Mouse (Mus musculus) Patski (cell line): ENCODE results near the gene Rnf25. TPM values are rescaled to one million over a fixed set of nuclear protein-coding genes. Genes with fewer than 3 reads are reported as not detected.
A peak's percentile ranks its signal among the peaks of the same experiment; 100 is the strongest.

Source experiments
- ATAC-seq: fragments of 100-300 bp; one replicate; pipeline ENCODE4 v1.8.0; 2021
- CTCF ChIA-PET: fragments of 350-600 bp; sonication (Branson Sonifier 250); formaldehyde crosslinking; loops from one replicate; lab custom pipeline; 2022; ENCODE audit warnings: inconsistent platforms; lab: Charles Lee
- POLR2A ChIA-PET: fragments of 350-600 bp; sonication (Branson Sonifier 250); formaldehyde crosslinking; loops from one replicate; lab custom pipeline; 2022; ENCODE audit warnings: antibody characterized with exemption, inconsistent platforms; lab: Charles Lee
- DNase-seq: peaks from one replicate; pipeline ENCODE4 v3.0.0-alpha.2; 2011; ENCODE audit warnings: low read depth, low spot score
- H3K27me3 ChIP-seq: fragments of 371-371 bp; one replicate; pipeline ENCODE4 v1.5.1; 2021
- CTCF ChIP-seq: fragments of 100-300 bp; IDR thresholded peaks from one replicate; pipeline ENCODE4 v1.5.1; 2021
- in situ Hi-C: fragments of 300-500 bp; cut with MboI; formaldehyde crosslinking; loops from 3 replicates; pipeline ENCODE4 v1.11.1; 2018; ENCODE audit warnings: low pct_unique_long_range_greater_than_20kb, mixed read lengths
- polyA plus RNA-seq: library from polyadenylated mRNA; unstranded; gene quantifications from one replicate; pipeline ENCODE4 v1.2.3, GENCODE M21; 2021

Gene Rnf25
- polyA plus RNA-seq, result 60.1 TPM

- DNase-seq, result peak; percentile 30
- in situ Hi-C loops, result no loop called here
- POLR2A ChIA-PET, result interaction anchor here (0.7 to 1.8 kb wide), 6 partner anchors 12 to 63 kb away, joined by 3 to 9 read pairs (median 4); partner anchors contain the start of genes Bcs1l and Zfp142
- CTCF ChIA-PET, result no interaction called here
- peak; percentile 92 for ATAC-seq
- H3K27me3 ChIP-seq, result no peaks in the 10 kb centered on the region
- TF ChIP-seq CTCF, result no peak
Observed at GRCm38 (mm10) chr1:74601267-74601962, at the start of gene Rnf25, which contains the start of gene Stk36. TSS of gene Rnf25 (minus strand) at chr1:74601397. TSS of gene Stk36 (plus strand) at chr1:74601445.

DNA sequence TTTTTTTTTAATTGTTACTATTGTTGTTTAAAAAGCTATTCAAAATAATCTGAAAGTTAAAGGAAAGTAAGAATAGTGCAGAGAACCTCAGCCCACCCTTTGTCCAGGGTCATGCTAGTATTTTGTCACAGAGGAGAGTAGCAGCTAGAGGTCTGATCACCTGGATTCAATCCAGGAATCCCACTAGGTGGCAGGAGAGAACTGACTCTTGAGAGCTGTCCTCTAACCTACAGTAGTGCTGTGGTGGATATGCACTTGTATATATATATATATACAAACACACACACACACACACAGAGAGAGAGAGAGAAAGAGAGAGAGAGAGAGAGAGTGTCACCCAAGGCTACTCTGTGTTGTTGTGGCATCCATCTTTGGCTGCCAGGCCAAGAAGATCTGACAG is 42.7 kb upstream of the Rnf25 start:
- no peak for ATAC-seq
- POLR2A ChIA-PET, result no interaction called here
- CTCF ChIA-PET, result interaction anchor here (0.7 to 2.2 kb wide), 12 partner anchors 9 to 117 kb away, joined by 3 to 9 read pairs (median 4); no protein-coding TSS in a partner anchor
- H3K27me3 ChIP-seq, result no peaks in the 10 kb centered on the region
- TF ChIP-seq CTCF, result peak; percentile 57
- DNase-seq, result no peak
- in situ Hi-C loops, result loop anchor here (10.0 kb wide), 1 partner anchor 111 kb away; no protein-coding TSS in a partner anchor

- in situ Hi-C loops, result loop anchor here (10.0 kb wide), 1 partner anchor 111 kb away; no protein-coding TSS in a partner anchor
- ATAC-seq (no peak), DNase-seq (no peak)
- H3K27me3 ChIP-seq, result no peaks in the 10 kb centered on the region
- TF ChIP-seq CTCF, result no peak
- POLR2A ChIA-PET, result no interaction called here
- CTCF ChIA-PET, result interaction anchor here (0.7 to 2.2 kb wide), 12 partner anchors 9 to 118 kb away, joined by 3 to 9 read pairs (median 4); no protein-coding TSS in a partner anchor
Observed at GRCm38 (mm10) chr1:74643524-74643923, 42.3 kb upstream of the Rnf25 start.

GRCm38 (mm10) chr1:74632734-74633133 is 31.5 kb upstream of the Rnf25 start:
- no peak for TF ChIP-seq CTCF
- DNase-seq (no peak), ATAC-seq (no peak)
- ChIA-PET CTCF (interaction anchor here (1.3 kb wide), 1 partner anchor 11 kb away, joined by 3 read pairs; no protein-coding TSS in a partner anchor), POLR2A (interaction anchor here (1.1 kb wide), 1 partner anchor 12 kb away, joined by 3 read pairs; no protein-coding TSS in a partner anchor)
- no peaks in the 10 kb centered on the region for H3K27me3 ChIP-seq
- in situ Hi-C loops, result no loop called here

DNA sequence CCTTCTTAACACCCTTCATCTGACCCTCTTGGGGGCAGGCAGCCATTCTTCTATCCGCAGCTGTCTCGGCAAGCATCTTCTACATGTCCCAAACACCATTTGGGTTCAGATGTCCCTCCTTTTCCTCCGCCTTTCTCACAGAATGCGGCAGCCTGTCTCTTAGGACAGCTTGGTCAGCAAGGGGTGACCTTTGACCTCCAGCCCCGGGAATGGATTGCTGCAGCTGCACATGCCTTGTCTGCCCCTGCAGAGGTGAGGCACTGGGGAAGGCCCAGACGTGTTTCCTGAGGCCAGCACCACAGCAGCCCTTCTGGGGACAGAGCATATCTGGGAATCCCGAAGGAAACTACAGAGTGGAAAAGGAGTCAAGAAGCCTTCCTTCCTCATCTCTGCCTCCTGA is 26.8 kb upstream of the Rnf25 start:
- no peak for ATAC-seq

GRCm38 (mm10) chr1:74626076-74626475 is 24.9 kb upstream of the Rnf25 start:
- CTCF ChIA-PET, result no interaction called here
- H3K27me3 ChIP-seq, result no peaks in the 10 kb centered on the region
- POLR2A ChIA-PET, result interaction anchor here (1.0 kb wide), 1 partner anchor 25 kb away, joined by 3 read pairs; the partner anchor contains the start of genes Rnf25 and Stk36
- DNase-seq (no peak), ATAC-seq (no peak)
- in situ Hi-C loops, result no loop called here
- no peak for TF ChIP-seq CTCF

More for the DNA sequence above, 26.8 kb upstream of the Rnf25 start:
- no peaks in the 10 kb centered on the region for H3K27me3 ChIP-seq
- in situ Hi-C loops, result no loop called here
- DNase-seq, result no peak
- no peak for TF ChIP-seq CTCF
- POLR2A ChIA-PET, result interaction anchor here (0.6 kb wide), 1 partner anchor 130 kb away, joined by 3 read pairs; no protein-coding TSS in a partner anchor
- CTCF ChIA-PET, result interaction anchor here (1.6 kb wide), 1 partner anchor 15 kb away, joined by 4 read pairs; no protein-coding TSS in a partner anchor

- POLR2A ChIA-PET, result no interaction called here
- no peak for ATAC-seq
- H3K27me3 ChIP-seq, result no peaks in the 10 kb centered on the region
- in situ Hi-C loops, result no loop called here
- CTCF ChIA-PET, result no interaction called here
- DNase-seq, result no peak
- TF ChIP-seq CTCF, result no peak
Observed at GRCm38 (mm10) chr1:74624183-74624582, 23.0 kb upstream of the Rnf25 start.

DNA sequence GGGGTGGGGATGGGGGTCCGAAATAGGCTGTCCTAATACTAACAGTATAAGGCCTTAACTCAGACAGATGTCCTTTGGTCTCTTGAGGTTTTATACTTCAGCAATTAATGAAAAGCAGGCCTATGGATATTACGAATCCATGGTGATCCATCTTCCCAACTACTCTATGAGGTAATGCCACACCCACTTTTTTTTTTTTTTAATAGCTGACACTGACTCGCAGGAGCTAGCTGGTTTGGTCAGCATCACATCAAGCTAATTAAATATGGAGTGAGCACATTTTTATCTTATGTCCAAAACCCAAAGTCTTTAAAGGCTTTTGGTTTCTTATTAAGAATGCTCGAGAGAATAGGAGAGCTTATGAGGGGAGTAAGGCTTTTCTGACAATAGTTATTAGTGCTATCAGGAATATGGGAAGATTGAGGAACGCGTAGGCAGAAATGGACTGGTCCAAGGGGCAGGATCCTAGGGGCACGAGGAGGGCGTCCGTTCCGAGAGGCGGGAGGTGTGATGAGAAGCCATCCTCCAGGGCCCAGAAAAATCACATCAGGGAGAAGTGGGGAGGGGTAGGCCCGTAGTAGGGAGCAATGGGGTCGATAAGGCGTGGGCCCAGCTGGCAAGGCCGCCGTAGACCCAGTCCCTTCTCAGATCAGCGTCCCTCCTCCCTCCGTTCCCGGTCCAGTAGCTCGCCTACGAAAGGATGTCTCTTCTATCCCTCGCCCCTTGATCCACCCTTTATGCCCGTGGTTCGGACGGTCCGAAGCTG is 513 bp downstream of the Rnf25 start:
- ChIA-PET POLR2A (interaction anchor here (0.7 to 1.8 kb wide), 6 partner anchors 11 to 64 kb away, joined by 3 to 9 read pairs (median 4); partner anchors contain the start of genes Bcs1l and Zfp142), CTCF (no interaction called here)
- DNase-seq (no peak), ATAC-seq (peak; percentile 40)
- no peak for TF ChIP-seq CTCF
- no peaks in the 10 kb centered on the region for H3K27me3 ChIP-seq
- in situ Hi-C loops, result no loop called here

DNA sequence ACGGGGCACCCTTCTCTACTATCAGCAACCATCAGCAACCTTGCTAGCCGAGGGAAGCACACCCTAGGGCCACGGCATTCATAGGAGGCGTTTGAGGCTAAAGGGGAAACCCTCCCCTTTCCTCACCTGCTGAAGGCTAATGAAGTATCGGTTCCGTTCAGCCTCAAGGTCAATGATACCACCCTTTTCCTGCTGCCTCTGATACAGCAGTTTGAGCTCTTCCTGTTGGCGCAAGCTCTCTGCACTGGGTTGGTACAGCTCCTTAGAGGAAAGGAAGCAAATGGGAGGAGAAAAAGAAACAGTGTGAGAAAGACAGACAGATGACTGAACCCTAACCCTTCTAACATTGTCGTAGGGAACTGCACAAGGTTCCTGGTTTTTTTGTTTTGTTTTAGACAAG is 6.8 kb downstream of the Rnf25 start:
- in situ Hi-C loops, result no loop called here
- no peak for DNase-seq
- ChIA-PET CTCF (no interaction called here), POLR2A (no interaction called here)
- ATAC-seq, result no peak
- no peak for TF ChIP-seq CTCF
- H3K27me3 ChIP-seq, result no peaks in the 10 kb centered on the region

DNA sequence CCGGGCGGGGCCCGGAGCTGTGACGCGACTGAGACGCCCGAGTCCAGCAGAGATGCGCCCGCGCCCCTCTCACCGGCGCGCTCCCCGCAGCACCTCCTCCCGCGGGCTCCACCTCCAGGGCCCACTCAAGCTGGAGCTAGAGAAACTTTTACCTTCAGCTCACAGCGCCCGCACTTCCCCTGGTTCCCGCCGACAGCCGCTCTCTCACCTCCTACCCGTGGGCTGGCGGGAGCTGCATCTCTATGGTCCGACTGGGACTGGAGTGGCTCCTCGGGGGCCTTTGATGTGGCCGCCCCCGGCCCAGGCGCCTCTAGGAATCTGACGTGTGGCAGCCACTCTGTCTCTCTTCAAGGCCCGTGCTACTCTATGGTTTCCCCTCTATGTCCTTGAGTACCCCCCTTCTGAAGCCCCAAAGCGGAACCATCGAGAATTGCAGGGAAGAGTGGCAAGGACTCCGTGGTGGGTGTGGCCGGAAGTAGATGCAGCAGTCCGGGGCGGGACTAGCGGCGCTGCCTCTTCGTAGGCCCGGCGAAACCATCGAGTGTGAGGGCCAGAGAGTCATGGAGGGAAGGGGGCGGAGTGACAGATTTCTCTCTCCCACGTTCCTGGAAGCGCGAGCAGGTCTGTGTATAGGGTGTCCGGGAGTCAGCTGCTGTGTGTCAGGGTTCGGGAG is 13.3 kb downstream of the Rnf25 start, which contains the start of the genes Zfp142 and Bcs1l:
Gene Zfp142 (minus strand): TSS at position 474 of the 673 bp plus-strand sequence.
Gene Bcs1l (plus strand): TSS at position 517 of the 673 bp plus-strand sequence.
- H3K27me3 ChIP-seq, result no peaks in the 10 kb centered on the region
- TF ChIP-seq CTCF, result no peak
- in situ Hi-C loops, result no loop called here
- ATAC-seq (peak; percentile 88), DNase-seq (peak; percentile 97)
- CTCF ChIA-PET, result no interaction called here
- POLR2A ChIA-PET, result interaction anchor here (2.3 kb wide), 1 partner anchor 13 kb away, joined by 9 read pairs; the partner anchor contains the start of genes Rnf25 and Stk36
